Mouse (Mus musculus) embryonic stem cell, embryonic (primary cell): Measurements from ENCODE around the gene Rnf187.

Source experiments
- CTCF ChIA-PET, 4 experiments: fragments of 300-600 bp in 2 of 4; fragments of 350-600 bp in 2 of 4; sonication (Branson Sonifier 250); formaldehyde crosslinking; loops; one replicate each; lab custom pipeline; 2022; ENCODE audit warnings: inconsistent platforms in 2 of 4; lab: Charles Lee
- POLR2A ChIA-PET, 4 experiments: fragments of 300-600 bp in 2 of 4; fragments of 350-600 bp in 2 of 4; sonication (Branson Sonifier 250); formaldehyde crosslinking; loops; one replicate each; lab custom pipeline; 2022; ENCODE audit warnings: antibody characterized with exemption in 4 of 4, inconsistent platforms in 1 of 4; lab: Charles Lee

The Rnf187 gene

DNA sequence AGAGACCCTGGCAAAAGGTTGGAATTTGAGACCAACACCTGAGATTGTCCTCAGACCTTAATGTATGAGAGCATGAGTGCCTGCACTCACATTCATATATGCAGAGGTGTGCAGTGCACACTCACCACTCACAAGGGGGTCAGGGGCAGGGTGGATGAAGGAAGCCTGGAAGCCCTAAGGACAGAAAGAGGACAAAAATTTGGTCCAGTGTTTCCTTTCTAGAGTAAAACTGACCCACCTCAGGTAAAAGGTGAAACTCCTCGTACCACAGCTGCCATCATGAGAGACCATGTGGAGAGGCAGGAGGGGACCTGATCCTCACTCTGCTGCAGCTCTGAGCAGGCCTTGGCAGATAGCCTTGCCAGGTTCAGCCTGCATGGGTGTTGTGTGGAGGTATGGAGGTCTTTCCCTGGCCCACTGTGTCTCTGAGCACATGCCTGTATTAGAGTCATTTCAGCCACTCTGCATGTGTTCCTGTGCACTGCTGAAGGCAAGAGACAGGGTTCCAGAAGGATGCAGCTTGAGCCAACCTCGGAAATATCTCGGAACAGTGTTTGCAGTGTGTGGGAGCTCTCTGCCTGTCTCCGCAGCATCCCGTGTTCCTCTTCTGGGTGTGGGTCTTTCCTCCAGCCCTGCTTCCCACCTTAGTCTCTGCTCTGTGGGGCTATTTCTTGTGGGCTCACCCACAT, 18.7 kb upstream of the Rnf187 start:
- CTCF ChIA-PET = interaction anchor here in 2 of 4 experiments (0.6 to 1.6 kb wide), 2 partner anchors 25 to 38 kb away, joined by 3 to 4 read pairs; no protein-coding TSS in a partner anchor

DNA sequence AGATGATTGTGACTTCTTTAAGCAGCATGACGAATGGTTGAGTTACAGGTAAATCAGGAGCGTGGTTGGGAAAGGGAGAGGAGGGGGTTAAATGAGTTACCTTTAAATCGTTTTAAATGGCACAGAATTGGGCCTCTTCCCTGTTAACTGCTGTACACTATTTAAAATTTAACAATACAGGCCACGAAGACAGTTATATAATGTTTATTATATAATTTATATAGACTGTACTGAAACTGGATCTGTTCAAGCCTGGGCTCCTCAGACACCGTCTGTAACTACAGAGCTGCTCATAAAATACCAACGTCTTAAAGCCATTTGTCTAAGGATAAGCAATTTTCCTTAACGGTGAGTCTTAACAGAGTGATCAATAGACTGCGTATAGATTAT, 17.1 kb upstream of the Rnf187 start:
- POLR2A ChIA-PET = interaction anchor here in 3 of 4 experiments (0.6 to 11.1 kb wide), 21 partner anchors 9 to 314 kb away, joined by 3 to 133 read pairs (median 10); partner anchors contain the start of genes Trim11 (in 3 of the 3) and Zfp39 (in 1 of the 3)
- CTCF ChIA-PET = no interaction called here

More for the DNA sequence above, 18.7 kb upstream of the Rnf187 start:
- POLR2A ChIA-PET = interaction anchor here in 2 of 4 experiments (0.8 to 11.1 kb wide), 7 partner anchors 8 to 137 kb away, joined by 3 to 133 read pairs (median 24); partner anchors contain the start of genes Hist3h2ba (in 1 of the 2) and Trim11 (in 1 of the 2)

DNA sequence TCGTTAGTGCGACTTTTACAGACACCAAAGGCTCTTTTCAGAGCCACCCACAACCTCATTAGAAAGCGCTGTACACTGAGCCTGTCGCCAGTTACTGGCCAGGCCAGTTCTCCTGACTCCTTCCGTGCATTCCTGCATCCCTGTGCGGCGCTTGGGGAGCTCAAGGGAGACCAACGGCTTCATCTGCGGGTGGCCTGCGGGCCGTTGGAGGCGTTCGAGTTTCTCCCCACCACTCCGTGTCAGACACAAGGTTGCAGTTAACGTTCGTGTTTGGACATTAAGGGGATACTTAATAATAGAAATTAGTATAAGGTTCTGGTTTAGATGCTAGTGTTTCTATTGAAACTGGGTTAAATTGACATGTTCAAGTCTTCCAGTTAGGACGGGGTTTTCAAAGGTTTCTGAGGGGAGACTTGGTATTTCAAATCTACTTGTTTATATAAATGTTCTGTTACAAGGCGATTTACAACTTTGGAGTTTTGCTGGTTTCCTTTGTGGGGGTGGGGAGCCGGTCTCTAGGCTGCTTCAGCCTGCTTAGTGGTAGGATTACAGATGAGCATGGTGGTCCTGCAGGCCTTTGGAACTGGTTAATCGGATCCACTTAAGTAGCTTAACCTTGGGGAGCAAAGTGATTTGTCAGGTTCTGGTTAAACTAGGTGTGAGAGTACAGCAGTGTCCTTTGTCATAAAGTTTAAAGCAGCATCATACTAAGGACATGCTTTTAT, 16.6 kb upstream of the Rnf187 start:
- POLR2A ChIA-PET = interaction anchor here (0.5 to 11.1 kb wide), 81 partner anchors 8 to 1400 kb away, joined by 3 to 133 read pairs (median 5); partner anchors contain the start of genes Rnf187 (in 3 of the 4), Trim11 (in 3 of the 4), Iba57 (in 2 of the 4) and Zfp39 (in 2 of the 4)
- CTCF ChIA-PET = interaction anchor here in 2 of 4 experiments (0.8 to 2.7 kb wide), 8 partner anchors 15 to 979 kb away, joined by 3 to 8 read pairs (median 4); partner anchors contain the start of gene Rnf187 (in 1 of the 2)

DNA sequence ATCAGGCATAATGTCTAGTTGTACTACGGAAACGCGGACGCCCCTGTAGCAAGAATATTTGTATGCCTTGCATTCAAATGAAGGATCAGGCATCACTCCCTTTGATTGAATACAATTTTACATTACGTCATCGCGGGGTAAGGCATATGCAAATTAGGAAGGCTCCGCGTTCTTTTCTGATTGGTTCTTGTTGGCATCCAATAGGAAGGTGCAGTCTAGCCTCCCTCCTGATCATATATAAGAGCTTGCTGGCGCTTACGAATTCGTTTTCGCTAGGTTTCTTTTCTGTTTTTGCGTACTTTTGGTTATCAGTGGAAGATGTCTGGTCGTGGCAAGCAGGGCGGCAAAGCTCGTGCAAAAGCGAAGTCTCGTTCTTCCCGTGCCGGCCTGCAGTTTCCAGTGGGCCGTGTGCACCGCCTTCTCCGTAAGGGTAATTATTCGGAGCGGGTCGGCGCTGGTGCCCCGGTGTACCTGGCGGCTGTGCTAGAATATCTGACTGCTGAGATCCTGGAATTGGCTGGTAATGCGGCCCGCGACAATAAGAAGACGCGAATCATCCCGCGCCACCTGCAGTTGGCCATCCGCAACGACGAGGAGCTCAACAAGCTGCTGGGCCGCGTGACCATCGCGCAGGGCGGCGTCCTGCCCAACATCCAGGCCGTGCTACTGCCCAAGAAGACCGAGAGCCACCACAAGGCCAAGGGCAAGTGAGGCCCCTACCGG, 15.9 kb upstream of the Rnf187 start, which contains the start of the genes Hist3h2a and Trim17:
TSS of gene Hist3h2a (plus strand) at position 266 of the 723 bp plus-strand sequence.
TSS of gene Trim17 (plus strand) at position 266 of the 723 bp plus-strand sequence.
- CTCF ChIA-PET = interaction anchor here in 2 of 4 experiments (0.8 to 2.7 kb wide), 8 partner anchors 16 to 980 kb away, joined by 3 to 8 read pairs (median 4); partner anchors contain the start of gene Rnf187 (in 1 of the 2)

DNA sequence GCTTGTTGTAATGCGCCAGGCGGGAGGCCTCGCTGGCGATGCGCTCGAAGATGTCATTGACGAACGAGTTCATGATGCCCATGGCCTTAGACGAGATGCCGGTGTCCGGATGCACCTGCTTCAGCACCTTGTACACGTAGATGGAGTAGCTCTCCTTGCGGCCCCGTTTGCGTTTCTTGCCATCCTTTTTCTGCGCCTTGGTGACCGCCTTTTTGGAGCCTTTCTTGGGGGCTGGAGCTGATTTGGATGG, 15.4 kb upstream of the Rnf187 start:
- ChIA-PET POLR2A (interaction anchor here (0.7 to 11.1 kb wide), 68 partner anchors 7 to 752 kb away, joined by 3 to 133 read pairs (median 6); partner anchors contain the start of genes Rnf187 (in 3 of the 4), Trim11 (in 3 of the 4), Iba57 (in 2 of the 4) and Zfp39 (in 2 of the 4)), CTCF (interaction anchor here in 2 of 4 experiments (0.9 to 2.7 kb wide), 4 partner anchors 15 to 39 kb away, joined by 3 to 8 read pairs (median 5); partner anchors contain the start of gene Rnf187 (in 1 of the 2))

More for the DNA sequence above, 15.9 kb upstream of the Rnf187 start, which contains the start of the genes Hist3h2a and Trim17:
- POLR2A ChIA-PET = interaction anchor here (0.5 to 11.1 kb wide), 92 partner anchors 7 to 1400 kb away, joined by 3 to 133 read pairs (median 4); partner anchors contain the start of genes Rnf187 (in 3 of the 4), Trim11 (in 3 of the 4), Iba57 (in 2 of the 4) and Zfp39 (in 2 of the 4)

DNA sequence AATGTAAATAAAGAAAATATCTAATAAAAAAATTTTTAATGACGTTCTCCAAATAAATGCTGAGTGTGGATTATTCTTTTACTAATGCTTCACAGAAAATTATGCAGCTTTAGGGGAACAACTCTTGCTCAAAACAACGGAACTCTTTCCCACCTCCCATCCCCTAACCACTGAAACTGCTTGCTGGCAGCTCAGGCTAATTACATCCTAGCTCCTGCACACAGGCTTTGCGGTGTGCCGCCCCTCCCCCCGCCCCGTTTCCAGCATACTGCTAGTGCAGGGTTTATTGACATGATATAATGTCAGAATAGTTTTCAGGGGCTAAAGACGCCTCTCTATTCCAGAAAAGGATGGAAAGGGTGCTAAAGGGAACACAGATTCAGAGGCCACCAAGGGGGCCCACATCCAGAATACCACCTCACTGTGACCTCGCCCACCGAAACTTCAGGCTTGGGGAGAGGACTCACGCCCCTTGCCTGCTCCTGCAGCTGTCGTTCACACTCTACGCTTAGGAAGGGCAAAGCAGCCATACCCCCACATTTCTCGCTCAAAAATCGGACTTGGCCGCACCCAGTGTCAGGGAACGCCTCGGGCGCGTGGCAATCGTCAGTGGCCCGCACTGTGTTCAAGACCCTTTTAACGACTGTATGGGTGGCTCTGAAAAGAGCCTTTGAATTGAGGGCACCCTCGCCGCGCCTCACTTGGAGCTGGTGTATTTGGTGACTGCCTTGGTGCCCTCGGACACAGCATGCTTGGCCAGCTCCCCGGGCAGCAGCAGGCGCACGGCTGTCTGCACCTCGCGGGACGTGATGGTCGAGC, 14.8 kb upstream of the Rnf187 start:
- CTCF ChIA-PET = interaction anchor here in 3 of 4 experiments (0.7 to 2.7 kb wide), 3 partner anchors 25 to 31 kb away, joined by 4 to 8 read pairs (median 5); no protein-coding TSS in a partner anchor
- POLR2A ChIA-PET = interaction anchor here (0.6 to 11.1 kb wide), 58 partner anchors 8 to 752 kb away, joined by 3 to 133 read pairs (median 6); partner anchors contain the start of genes Rnf187 (in 3 of the 4), Trim11 (in 3 of the 4), Iba57 (in 2 of the 4) and Zfp39 (in 2 of the 4)

DNA sequence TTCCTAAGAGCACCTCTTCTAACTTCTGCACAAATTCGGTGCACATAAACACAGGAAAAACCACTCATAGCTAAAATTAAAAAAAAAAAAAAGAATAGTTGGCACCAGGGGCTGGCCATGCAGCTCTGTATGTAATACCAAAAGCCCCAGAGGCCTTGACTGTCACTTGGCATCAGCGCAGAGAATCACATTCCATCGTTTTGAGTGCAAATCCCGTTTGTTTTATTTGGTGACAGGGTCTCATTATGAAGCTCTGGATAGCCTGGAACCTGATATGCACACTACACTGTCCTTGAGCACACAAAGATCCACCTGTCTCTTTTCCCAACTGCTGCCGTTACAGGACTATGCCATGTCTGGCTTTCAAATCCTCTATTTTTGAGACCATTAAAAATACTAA, 12.5 kb upstream of the Rnf187 start:
- POLR2A ChIA-PET = interaction anchor here in 1 of 4 experiments (0.9 kb wide), 1 partner anchor 13 kb away, joined by 3 read pairs; the partner anchor contains the start of gene Rnf187

DNA sequence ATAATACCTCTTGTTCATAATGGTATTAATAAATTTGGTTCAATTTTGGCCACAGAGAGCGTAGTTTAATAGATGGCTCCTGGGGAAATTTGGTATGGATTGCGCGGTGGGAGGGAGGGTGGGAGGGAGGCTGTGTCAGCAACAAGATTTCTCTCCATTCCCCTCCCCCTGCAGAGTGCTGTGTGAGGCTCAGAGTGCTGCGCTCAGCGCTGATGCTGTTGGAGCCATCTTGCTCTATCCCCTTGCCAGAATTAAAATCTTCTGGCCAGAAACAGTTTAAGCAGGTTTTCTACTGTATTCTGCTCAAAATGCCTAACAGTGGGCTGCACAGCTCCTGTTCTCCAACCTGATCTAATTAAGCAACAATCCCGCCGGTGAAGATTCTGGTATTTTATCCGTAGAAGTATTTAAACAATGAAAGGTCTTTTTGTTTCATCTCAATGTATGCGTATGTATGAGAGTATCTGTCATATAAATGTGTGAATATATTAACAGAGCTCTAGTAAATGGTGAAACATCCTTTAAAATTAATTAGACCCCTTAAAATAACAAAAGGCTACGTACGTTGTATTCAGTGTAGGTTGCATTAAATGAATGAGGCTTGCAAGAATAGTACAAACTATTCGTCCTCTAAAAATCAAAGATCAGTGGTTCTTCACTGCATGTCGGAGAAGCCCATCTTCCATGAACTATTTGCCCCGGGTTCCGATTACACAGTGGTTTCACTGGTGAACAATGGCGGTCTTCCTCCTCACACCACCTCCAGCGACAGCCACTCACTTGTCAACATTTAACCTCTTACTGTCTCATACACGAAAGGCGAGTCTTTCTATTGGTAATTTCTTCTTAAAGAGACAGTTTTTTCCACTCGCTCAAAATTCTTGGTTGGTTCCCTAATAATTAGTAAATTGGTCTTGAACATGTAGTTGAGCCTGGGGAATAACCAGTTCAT, 11.0 kb upstream of the Rnf187 start:
- POLR2A ChIA-PET = interaction anchor here in 3 of 4 experiments (1.0 to 3.3 kb wide), 20 partner anchors 8 to 1013 kb away, joined by 3 to 34 read pairs (median 7); partner anchors contain the start of genes Rnf187 (in 3 of the 3) and Trim11 (in 2 of the 3)
- CTCF ChIA-PET = interaction anchor here (0.6 to 2.0 kb wide), 4 partner anchors 20 to 36 kb away, joined by 3 to 9 read pairs (median 6); no protein-coding TSS in a partner anchor

More for the DNA sequence above, 12.5 kb upstream of the Rnf187 start:
- CTCF ChIA-PET = interaction anchor here in 1 of 4 experiments (0.6 kb wide), 1 partner anchor 549 kb away, joined by 3 read pairs; no protein-coding TSS in a partner anchor

DNA sequence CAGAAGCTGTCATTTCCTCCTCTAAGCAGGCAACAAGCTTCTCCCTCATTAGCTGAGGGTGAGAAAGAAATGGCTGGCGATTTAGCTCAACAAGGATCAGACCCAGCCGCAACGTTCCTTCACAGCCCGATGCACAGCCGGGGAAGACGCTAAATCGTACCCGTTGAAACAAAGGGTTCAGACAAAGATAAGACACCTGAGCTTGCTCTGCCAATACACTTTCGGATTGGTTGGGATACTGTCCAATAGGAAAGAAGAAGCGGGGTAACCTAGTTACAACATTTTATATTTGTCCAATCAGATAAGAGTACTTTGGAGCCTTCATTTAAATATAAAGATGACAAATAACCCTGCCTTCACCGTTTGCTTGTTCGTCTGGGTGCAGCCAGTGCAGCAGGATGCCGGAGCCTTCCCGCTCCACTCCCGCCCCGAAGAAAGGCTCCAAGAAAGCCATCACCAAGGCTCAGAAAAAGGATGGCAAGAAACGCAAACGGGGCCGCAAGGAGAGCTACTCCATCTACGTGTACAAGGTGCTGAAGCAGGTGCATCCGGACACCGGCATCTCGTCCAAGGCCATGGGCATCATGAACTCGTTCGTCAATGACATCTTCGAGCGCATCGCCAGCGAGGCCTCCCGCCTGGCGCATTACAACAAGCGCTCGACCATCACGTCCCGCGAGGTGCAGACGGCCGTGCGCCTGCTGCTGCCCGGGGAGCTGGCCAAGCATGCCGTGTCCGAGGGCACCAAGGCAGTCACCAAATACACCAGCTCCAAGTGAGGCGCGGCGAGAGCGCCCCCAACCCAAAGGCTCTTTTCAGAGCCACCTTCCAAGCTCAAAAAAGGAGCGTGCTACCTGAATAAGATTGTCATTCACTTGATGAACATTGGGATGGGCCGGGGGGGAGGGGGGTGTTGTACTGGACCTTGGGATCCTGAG, 10.1 kb upstream of the Rnf187 start, which contains the start of gene Hist3h2ba:
TSS of gene Hist3h2ba (plus strand) at position 379 of the 938 bp plus-strand sequence.
- ChIA-PET CTCF (interaction anchor here (0.5 to 2.0 kb wide), 15 partner anchors 10 to 225 kb away, joined by 3 to 9 read pairs (median 3); partner anchors contain the start of genes Btnl10 (in 1 of the 4) and Rnf187 (in 1 of the 4)), POLR2A (interaction anchor here (0.5 to 3.3 kb wide), 50 partner anchors 8 to 1014 kb away, joined by 3 to 34 read pairs (median 4); partner anchors contain the start of genes Rnf187 (in 4 of the 4), Trim11 (in 3 of the 4), Iba57 (in 2 of the 4) and Gemin5 (in 1 of the 4))

DNA sequence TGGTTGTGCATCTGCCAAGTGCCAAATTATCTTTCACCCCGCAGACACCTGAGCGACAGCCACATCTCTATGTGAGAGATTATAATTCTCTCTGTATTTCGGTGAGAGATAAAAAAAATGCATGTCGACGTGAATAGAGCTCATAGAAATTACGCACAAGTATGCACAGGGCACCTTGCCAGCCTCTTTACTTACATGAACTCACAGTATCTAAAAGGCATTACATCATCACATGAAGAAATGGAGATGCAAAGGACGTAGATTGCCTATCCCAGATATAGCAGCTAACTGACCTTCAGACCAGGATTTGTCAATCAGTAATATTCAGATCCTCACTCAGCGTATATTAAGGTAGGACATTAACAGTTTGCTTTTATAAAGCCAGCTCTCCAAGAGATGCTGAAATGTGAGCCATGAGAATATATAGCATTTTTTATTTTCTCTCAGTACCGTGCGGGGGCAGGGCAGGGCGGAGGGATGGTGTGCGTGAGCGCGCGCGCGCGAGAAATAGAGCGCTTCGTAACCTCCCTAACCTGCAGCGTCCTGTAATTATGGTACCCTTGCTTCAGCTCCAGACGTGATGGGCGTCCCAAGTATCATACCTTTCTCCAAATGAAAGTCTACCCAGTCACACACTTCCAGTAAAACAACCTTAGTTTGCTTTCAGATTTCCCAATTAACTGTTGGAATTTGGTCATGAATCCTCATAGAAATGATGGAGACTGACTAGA, 9.2 kb upstream of the Rnf187 start:
- POLR2A ChIA-PET = interaction anchor here (0.5 to 3.3 kb wide), 47 partner anchors 9 to 780 kb away, joined by 3 to 34 read pairs (median 4); partner anchors contain the start of genes Rnf187 (in 4 of the 4), Trim11 (in 3 of the 4), Iba57 (in 2 of the 4) and Gemin5 (in 1 of the 4)
- CTCF ChIA-PET = interaction anchor here in 3 of 4 experiments (0.5 to 2.0 kb wide), 15 partner anchors 9 to 226 kb away, joined by 3 to 9 read pairs (median 3); partner anchors contain the start of genes Btnl10 (in 1 of the 3) and Rnf187 (in 1 of the 3)

DNA sequence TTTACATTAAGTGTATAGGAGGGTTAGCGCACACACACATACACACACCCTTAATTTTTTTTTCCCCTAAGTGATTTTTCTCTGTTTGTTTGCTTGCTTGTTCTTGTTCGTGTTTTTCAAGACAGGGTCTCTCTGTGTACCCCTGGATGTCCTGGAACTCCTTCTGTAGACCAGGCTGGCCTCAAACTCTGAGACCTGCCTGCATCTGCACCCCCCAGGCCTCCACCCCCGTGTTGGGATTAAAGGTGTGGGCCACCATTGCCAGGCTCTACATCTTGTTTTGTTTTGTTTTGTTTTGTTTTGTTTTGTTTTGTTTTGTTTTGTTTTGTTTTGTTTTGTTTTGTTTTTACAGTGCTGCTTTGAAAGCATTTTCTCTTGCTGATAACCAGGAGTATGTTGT, 8.6 kb upstream of the Rnf187 start:
- ChIA-PET POLR2A (interaction anchor here in 3 of 4 experiments (0.6 to 3.3 kb wide), 12 partner anchors 8 to 211 kb away, joined by 3 to 34 read pairs (median 12); partner anchors contain the start of genes Rnf187 (in 3 of the 3), Hist3h2a (in 1 of the 3), Trim11 (in 1 of the 3) and Trim17 (in 1 of the 3)), CTCF (interaction anchor here in 1 of 4 experiments (1.2 kb wide), 2 partner anchors 24 to 35 kb away, joined by 3 read pairs; no protein-coding TSS in a partner anchor)

DNA sequence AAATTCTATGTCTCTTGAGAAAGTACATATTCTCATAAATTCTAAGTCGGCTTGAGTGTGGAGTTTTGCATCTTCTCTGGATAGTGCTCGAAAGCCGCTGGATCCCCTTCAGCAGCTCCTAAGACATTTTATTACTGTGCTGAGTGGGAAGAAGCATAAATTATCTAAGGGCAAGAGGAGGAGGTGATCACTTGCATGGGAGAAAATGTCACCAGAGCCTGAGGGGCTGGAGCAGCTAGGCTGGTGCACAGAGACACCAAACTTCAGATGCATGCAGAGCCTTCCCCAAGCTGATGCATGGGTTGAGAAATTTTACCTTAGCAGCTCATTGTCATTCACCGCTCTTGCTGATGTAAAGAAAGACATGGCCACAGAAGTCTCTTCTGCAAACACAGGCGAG, 5.4 kb upstream of the Rnf187 start:
- ChIA-PET POLR2A (interaction anchor here in 3 of 4 experiments (0.6 to 3.8 kb wide), 8 partner anchors 10 to 68 kb away, joined by 3 to 33 read pairs (median 7); partner anchors contain the start of genes Hist3h2a (in 3 of the 3) and Trim17 (in 3 of the 3)), CTCF (interaction anchor here in 3 of 4 experiments (0.5 to 1.8 kb wide), 5 partner anchors 16 to 18 kb away, joined by 3 to 9 read pairs (median 4); no protein-coding TSS in a partner anchor)
